8 mouse cellular contexts compared by ENCODE assay signal in genomic region chr4:154167053-154167452, GRCm38 (mm10). TPM values are rescaled to one million over a fixed set of nuclear protein-coding genes. Genes with fewer than 3 reads are reported as not detected.
DNase-seq lines count a peak whose midpoint lies in the region; ATAC-seq and TF ChIP-seq lines count a peak whose summit lies in the region.

No protein-coding gene starts in this region.

- H3K9me3 ChIP-seq in forebrain, postnatal 0 days (ENCODE audit: low read length): no peaks in the 10 kb centered on the region
- no peaks in the 10 kb centered on the region for H3K9me3 ChIP-seq in forebrain, embryonic 16.5 days (ENCODE audit: control insufficient read depth, low read length)
- H3K9me3 ChIP-seq in midbrain, embryonic 14.5 days (ENCODE audit: control insufficient read depth, low read length): no peaks in the 10 kb centered on the region
- H3K9me3 ChIP-seq in midbrain, embryonic 16.5 days (replicated peaks; ENCODE audit: control insufficient read depth, low read length, poor library complexity, severe bottlenecking): no peaks in the 10 kb centered on the region

- H3K4me2 ChIP-seq in forebrain, postnatal 0 days (ENCODE audit: low read depth): no peak overlapping the region
- no peak overlapping the region for H3K4me2 ChIP-seq in forebrain, embryonic 16.5 days (ENCODE audit: low read length)
- no peak overlapping the region for H3K4me2 ChIP-seq in midbrain, embryonic 14.5 days (ENCODE audit: low read length)
- no peak overlapping the region for H3K4me2 ChIP-seq in midbrain, embryonic 16.5 days (ENCODE audit: low read length)

- H3K4me1 ChIP-seq in forebrain, postnatal 0 days (ENCODE audit: insufficient read depth): no peaks in the 10 kb centered on the region
- H3K4me1 ChIP-seq in forebrain, embryonic 16.5 days (replicated peaks; ENCODE audit: control insufficient read depth, insufficient read depth, low read length): peaks cover 21% of the 10 kb centered on the region
- peaks cover 13% of the 10 kb centered on the region for H3K4me1 ChIP-seq in midbrain, embryonic 14.5 days (ENCODE audit: control insufficient read depth, insufficient read depth, low read length)
- peaks cover 14% of the 10 kb centered on the region for H3K4me1 ChIP-seq in midbrain, embryonic 16.5 days (ENCODE audit: control insufficient read depth, insufficient read depth, low read length)

- H3K27me3 ChIP-seq in forebrain, postnatal 0 days (ENCODE audit: insufficient read depth, low read length): peaks cover 10% of the 10 kb centered on the region
- H3K27me3 ChIP-seq in forebrain, embryonic 16.5 days (replicated peaks; ENCODE audit: control insufficient read depth, insufficient read depth, low read length): peaks cover 22% of the 10 kb centered on the region
- peaks cover 31% of the 10 kb centered on the region for H3K27me3 ChIP-seq in midbrain, embryonic 14.5 days (ENCODE audit: control insufficient read depth, insufficient read depth, low read length)
- peaks cover 29% of the 10 kb centered on the region for H3K27me3 ChIP-seq in midbrain, embryonic 16.5 days (ENCODE audit: control insufficient read depth, insufficient read depth, low read depth, low read length)

- TF ChIP-seq CTCF in forebrain, postnatal 0 days (IDR thresholded peaks at IDR 0.05; ENCODE audit: low read depth): peak; percentile 64

- no peaks in the 10 kb centered on the region for H3K36me3 ChIP-seq in forebrain, postnatal 0 days (ENCODE audit: insufficient read depth)
- no peaks in the 10 kb centered on the region for H3K36me3 ChIP-seq in forebrain, embryonic 16.5 days (ENCODE audit: control insufficient read depth, insufficient read depth)
- no peaks in the 10 kb centered on the region for H3K36me3 ChIP-seq in midbrain, embryonic 14.5 days (ENCODE audit: control insufficient read depth, insufficient read depth, low read length)
- no peaks in the 10 kb centered on the region for H3K36me3 ChIP-seq in midbrain, embryonic 16.5 days (ENCODE audit: control insufficient read depth, insufficient read depth, low read length)

- no peak overlapping the region for H3K4me3 ChIP-seq in forebrain, postnatal 0 days (ENCODE audit: low read depth, low read length)
- no peak overlapping the region for H3K4me3 ChIP-seq in forebrain, embryonic 16.5 days (replicated peaks; ENCODE audit: low read length)
- no peak overlapping the region for H3K4me3 ChIP-seq in midbrain, embryonic 14.5 days (replicated peaks; ENCODE audit: low read depth, low read length)
- no peak overlapping the region for H3K4me3 ChIP-seq in midbrain, embryonic 16.5 days (ENCODE audit: low read depth, low read length)

- 26% methylated on average over 5 of the region's 5 CpGs for WGBS in forebrain, postnatal 0 days
- WGBS in forebrain, embryonic 16.5 days: 26% methylated on average over 5 of the region's 5 CpGs
- 26% methylated on average over 5 of the region's 5 CpGs for WGBS in midbrain, embryonic 14.5 days
- 29% methylated on average over 5 of the region's 5 CpGs for WGBS in midbrain, embryonic 16.5 days

- no peak overlapping the region for H3K27ac ChIP-seq in forebrain, postnatal 0 days (ENCODE audit: low read depth, low read length)
- H3K27ac ChIP-seq in forebrain, embryonic 16.5 days (ENCODE audit: low read length): no peak overlapping the region
- H3K27ac ChIP-seq in midbrain, embryonic 14.5 days (replicated peaks; ENCODE audit: low read depth, low read length): no peak overlapping the region
- H3K27ac ChIP-seq in midbrain, embryonic 16.5 days (ENCODE audit: low read length): no peak overlapping the region

- no peak overlapping the region for H3K9ac ChIP-seq in forebrain, postnatal 0 days
- H3K9ac ChIP-seq in forebrain, embryonic 16.5 days (replicated peaks; ENCODE audit: low read depth, low read length): no peak overlapping the region
- no peak overlapping the region for H3K9ac ChIP-seq in midbrain, embryonic 14.5 days (replicated peaks; ENCODE audit: low read length)
- no peak overlapping the region for H3K9ac ChIP-seq in midbrain, embryonic 16.5 days (ENCODE audit: low read depth, low read length)

- ATAC-seq in forebrain, postnatal 0 days: no peak
- no peak for ATAC-seq in forebrain, embryonic 16.5 days
- no peak for ATAC-seq in midbrain, embryonic 14.5 days (ENCODE audit: low FRiP score, low TSS enrichment)
- no peak for ATAC-seq in midbrain, embryonic 16.5 days
- peak; percentile 55; the same call in 1 of the 2 replicates for ATAC-seq in megakaryocyte progenitor cell, adult 5-6 weeks (replicated peaks; ENCODE audit: poor library complexity)
- ATAC-seq in inflammation-experienced regulatory T-cells, adult 6 months: no peak

- DNase-seq in forebrain, postnatal 0 days: peak; percentile 31
- peak; percentile 67 for DNase-seq in midbrain, embryonic 14.5 days
- DNase-seq in adipocyte (ENCODE audit: low spot score): peak; percentile 48
- DNase-seq in gastrocnemius, postnatal 4 days (ENCODE audit: low spot score in 2 of 2): peak; percentile 58 to 70

RNA-seq across cellular contexts. Expression of gene Megf6, which starts 3.5 kb away (rescaled TPM):
- total RNA-seq in forebrain, postnatal 0 days (2014; rRNA removed): 22.2 and 36.5 TPM in 2 replicates
- 5.6 and 7.7 TPM in 2 replicates for polyA plus RNA-seq in forebrain, postnatal 0 days (2015; fragmentation: Nextera tagmentation; extraction: Ambion mirVana)
- 7.7 and 10.0 TPM in 2 replicates for polyA plus RNA-seq in forebrain, embryonic 16.5 days (2015; fragmentation: Nextera tagmentation; extraction: Ambion mirVana)
- 6.9 and 8.4 TPM in 2 replicates for polyA plus RNA-seq in midbrain, embryonic 14.5 days (2014; fragmentation: Nextera tagmentation; extraction: Ambion mirVana)
- 9.3 and 10.6 TPM in 2 replicates for polyA plus RNA-seq in midbrain, embryonic 16.5 days (2015; fragmentation: Nextera tagmentation; extraction: Ambion mirVana)
- 10 to 100 TPM; 11.3 to 11.6 TPM for total RNA-seq in gastrocnemius, postnatal 4 days (2021)
- total RNA-seq in megakaryocyte progenitor cell, adult 5-6 weeks (2015): not detected in 2 replicates
- 0.12 and 0.17 TPM in 2 replicates for total RNA-seq in megakaryocyte progenitor cell, adult 5-6 weeks (2017)
- polyA plus RNA-seq in inflammation-experienced regulatory T-cells, adult 6 months (2017; shearing (Covaris generic)): not detected

RNA-seq across cellular contexts. Expression of gene Tprgl, which starts 6.6 kb away (rescaled TPM):
- total RNA-seq in forebrain, postnatal 0 days (2014; rRNA removed): 185 and 202 TPM in 2 replicates
- polyA plus RNA-seq in forebrain, postnatal 0 days (2015; fragmentation: Nextera tagmentation; extraction: Ambion mirVana): 223 and 224 TPM in 2 replicates
- polyA plus RNA-seq in forebrain, embryonic 16.5 days (2015; fragmentation: Nextera tagmentation; extraction: Ambion mirVana): 174 and 176 TPM in 2 replicates
- 203 and 208 TPM in 2 replicates for polyA plus RNA-seq in midbrain, embryonic 14.5 days (2014; fragmentation: Nextera tagmentation; extraction: Ambion mirVana)
- polyA plus RNA-seq in midbrain, embryonic 16.5 days (2015; fragmentation: Nextera tagmentation; extraction: Ambion mirVana): 214 and 223 TPM in 2 replicates
- 10 to 100 TPM; 81.6 to 88.5 TPM for total RNA-seq in gastrocnemius, postnatal 4 days (2021)
- 41.9 and 43.8 TPM in 2 replicates for total RNA-seq in megakaryocyte progenitor cell, adult 5-6 weeks (2015)
- 22.9 and 32.9 TPM in 2 replicates for total RNA-seq in megakaryocyte progenitor cell, adult 5-6 weeks (2017)
- 10 to 100 TPM; 21.9 to 30.4 (median 25.3) TPM for polyA plus RNA-seq in inflammation-experienced regulatory T-cells, adult 6 months (2017; shearing (Covaris generic))

RNA-seq across cellular contexts. Expression of gene Wrap73, which starts 24.9 kb away (rescaled TPM):
- total RNA-seq in forebrain, postnatal 0 days (2014; rRNA removed): 44.1 and 44.4 TPM in 2 replicates
- 37.6 and 42.7 TPM in 2 replicates for polyA plus RNA-seq in forebrain, postnatal 0 days (2015; fragmentation: Nextera tagmentation; extraction: Ambion mirVana)
- polyA plus RNA-seq in forebrain, embryonic 16.5 days (2015; fragmentation: Nextera tagmentation; extraction: Ambion mirVana): 59.2 and 60.7 TPM in 2 replicates
- polyA plus RNA-seq in midbrain, embryonic 14.5 days (2014; fragmentation: Nextera tagmentation; extraction: Ambion mirVana): 43.2 and 45.6 TPM in 2 replicates
- polyA plus RNA-seq in midbrain, embryonic 16.5 days (2015; fragmentation: Nextera tagmentation; extraction: Ambion mirVana): 43.5 and 45.6 TPM in 2 replicates
- 10 to 100 TPM; 15.4 to 20.5 TPM for total RNA-seq in gastrocnemius, postnatal 4 days (2021)
- total RNA-seq in megakaryocyte progenitor cell, adult 5-6 weeks (2015): 9.9 and 11.9 TPM in 2 replicates
- total RNA-seq in megakaryocyte progenitor cell, adult 5-6 weeks (2017): 9.1 and 13.0 TPM in 2 replicates
- 10 to 100 TPM; 24.9 to 35.1 (median 30.7) TPM for polyA plus RNA-seq in inflammation-experienced regulatory T-cells, adult 6 months (2017; shearing (Covaris generic))

RNA-seq across cellular contexts. Expression of gene Trp73, which starts 27.0 kb away (rescaled TPM):
- 2.2 and 3.9 TPM in 2 replicates for total RNA-seq in forebrain, postnatal 0 days (2014; rRNA removed)
- polyA plus RNA-seq in forebrain, postnatal 0 days (2015; fragmentation: Nextera tagmentation; extraction: Ambion mirVana): 3.5 and 4.1 TPM in 2 replicates
- polyA plus RNA-seq in forebrain, embryonic 16.5 days (2015; fragmentation: Nextera tagmentation; extraction: Ambion mirVana): 5.7 and 5.9 TPM in 2 replicates
- polyA plus RNA-seq in midbrain, embryonic 14.5 days (2014; fragmentation: Nextera tagmentation; extraction: Ambion mirVana): 0.20 and 0.59 TPM in 2 replicates
- 0.90 and 1.1 TPM in 2 replicates for polyA plus RNA-seq in midbrain, embryonic 16.5 days (2015; fragmentation: Nextera tagmentation; extraction: Ambion mirVana)
- under 1 TPM in 1 of 2 experiments, not detected in 1; 0.23 TPM for total RNA-seq in gastrocnemius, postnatal 4 days (2021)
- not detected in 2 replicates for total RNA-seq in megakaryocyte progenitor cell, adult 5-6 weeks (2015)
- total RNA-seq in megakaryocyte progenitor cell, adult 5-6 weeks (2017): not detected in 2 replicates
- under 1 TPM in 1 of 3 experiments, not detected in 2; 0.34 TPM for polyA plus RNA-seq in inflammation-experienced regulatory T-cells, adult 6 months (2017; shearing (Covaris generic))
